Mouse (Mus musculus): ENCODE measurements at regions not wholly inside any gene's neighbourhood (a gene's known extent, or its start where the extent isn't known, plus 50 kb on each side); places are given as distances from the start of the nearest gene placed in this dataset.

GRCm38 (mm10) chr12:95489374-95489773 is 202.7 kb upstream of the Flrt2 start:
- TF ChIP-seq CTCF (IDR thresholded peaks at IDR 0.05) (no peak), EP300 (IDR thresholded peaks at IDR 0.05) (no peak)
